Mouse (Mus musculus): ENCODE measurements at regions not wholly inside any gene's neighbourhood (a gene's known extent, or its start where the extent isn't known, plus 50 kb on each side); places are given as distances from the start of the nearest gene placed in this dataset.

DNA sequence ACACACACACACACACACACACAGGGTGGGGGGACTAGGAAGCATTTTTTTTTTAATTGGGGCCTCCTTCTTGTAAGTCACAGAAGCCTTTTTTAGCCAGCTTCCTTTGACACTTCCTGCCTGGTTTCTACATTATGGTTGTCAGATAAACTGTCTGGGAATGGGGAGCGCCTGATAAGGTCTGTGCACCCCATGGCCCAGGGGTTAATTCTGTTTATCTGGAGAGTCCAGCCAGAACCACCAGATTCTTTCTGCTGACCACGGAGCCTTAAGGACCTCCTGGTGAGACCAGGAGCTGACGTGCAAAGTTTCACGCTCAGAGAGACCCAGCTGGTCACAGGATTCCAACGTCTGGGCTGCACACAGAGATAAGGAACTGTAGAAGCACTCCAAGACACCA lies 153.4 kb downstream of the Cand1 start:
- TF ChIP-seq CTCF (IDR thresholded peaks at IDR 0.05; ENCODE audit: low read depth): no peak
- TF ChIP-seq EP300 (IDR thresholded peaks at IDR 0.05; ENCODE audit: low read depth): peak; percentile 73

Data from liver, postnatal 0 days (tissue).